Mouse (Mus musculus): ENCODE measurements at regions not wholly inside any gene's neighbourhood (a gene's known extent, or its start where the extent isn't known, plus 50 kb on each side); places are given as distances from the start of the nearest gene placed in this dataset.

DNA sequence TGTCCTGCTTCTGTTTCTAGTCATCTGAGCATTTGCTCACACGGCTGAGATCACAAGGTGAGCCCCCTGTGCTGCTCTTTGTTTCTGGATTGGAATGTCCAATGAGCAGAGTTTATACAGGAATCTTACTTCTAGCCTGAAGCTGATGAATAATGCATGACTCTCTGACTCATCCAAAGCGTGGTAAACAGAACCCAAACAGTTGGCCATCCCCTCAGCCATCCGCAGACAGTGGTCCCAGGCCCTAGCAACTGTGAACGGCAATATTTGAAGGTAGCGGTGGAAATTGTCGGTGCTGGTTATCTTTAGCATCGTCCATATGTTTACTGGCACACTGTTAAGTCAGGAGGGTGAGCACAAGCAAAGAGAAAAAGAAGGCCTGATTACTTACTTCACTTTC is 99.1 kb upstream of the Tmem178 start:
- no peak for TF ChIP-seq CEBPB (IDR thresholded peaks at IDR 0.05; ENCODE audit: insufficient read depth, poor library complexity, severe bottlenecking)
- TF ChIP-seq POLR2A (IDR thresholded peaks at IDR 0.05; ENCODE audit: insufficient read length, low read depth): no peak
- no peak for TF ChIP-seq MAX (IDR thresholded peaks at IDR 0.05; ENCODE audit: low read depth)
- no peak for TF ChIP-seq USF1 (IDR thresholded peaks at IDR 0.05; ENCODE audit: low read depth)
- TF ChIP-seq MYOD1 (IDR thresholded peaks at IDR 0.05; ENCODE audit: control insufficient read depth in 1 of 3, insufficient read length in 2 of 3, low read depth in 2 of 3): no peak
